Mouse (Mus musculus) heart, embryonic 10.5 days (tissue): Measurements from ENCODE around the gene Pccb. TPM values are rescaled to one million over a fixed set of nuclear protein-coding genes. Genes with fewer than 3 reads are reported as not detected.

ENCODE experiments used
- DNase-seq: peaks from one replicate; pipeline ENCODE4 v3.0.0-alpha.2; 2017; ENCODE audit warnings: low spot score
- H3K27ac ChIP-seq: fragments of 300-500 bp; sonication (generic); 2 replicates; pipeline ENCODE4 v1.5.1; 2016; ENCODE audit warnings: mild to moderate bottlenecking
- H3K27me3 ChIP-seq: fragments of 300-500 bp; sonication (generic); 2 replicates; pipeline ENCODE4 v1.6.1; 2016; ENCODE audit warnings: mild to moderate bottlenecking; ENCODE audit not compliant: poor library complexity, insufficient read depth, severe bottlenecking
- H3K36me3 ChIP-seq: fragments of 300-500 bp; sonication (generic); 2 replicates; pipeline ENCODE4 v1.6.1; 2016; ENCODE audit warnings: mild to moderate bottlenecking, moderate library complexity
- H3K4me1 ChIP-seq: fragments of 300-500 bp; sonication (generic); 2 replicates; pipeline ENCODE4 v1.6.1; 2016; ENCODE audit warnings: mild to moderate bottlenecking
- H3K4me3 ChIP-seq: fragments of 300-500 bp; sonication (generic); 2 replicates; pipeline ENCODE4 v1.5.1; 2016; ENCODE audit warnings: mild to moderate bottlenecking, moderate library complexity
- H3K9me3 ChIP-seq: fragments of 300-500 bp; sonication (generic); 2 replicates; pipeline ENCODE4 v1.6.1; 2016; ENCODE audit warnings: mild to moderate bottlenecking, moderate library complexity
- WGBS: fragments of 180-500 bp; shearing (Covaris S2); methylation state at CpG from one replicate; pipeline ENCODE4 v1.1.7; 2016; 5-methylcytosine and 5-hydroxymethylcytosine counted together
- polyA plus RNA-seq: library from polyadenylated mRNA; unstranded; fragments of >200 nt; fragmentation: Nextera tagmentation; extraction: Ambion mirVana; gene quantifications from 2 replicates; pipeline ENCODE4 v1.2.1, GENCODE M21; 2016

Gene Pccb
- polyA plus RNA-seq, 1 experiment from 2014 or later: 15.7 TPM

- Histone ChIP-seq H3K27me3 (no peaks in the 10 kb centered on the region), H3K4me3 (no peak overlapping the region), H3K4me1 (no peaks in the 10 kb centered on the region), H3K36me3 (peaks cover 16% of the 10 kb centered on the region; the same call in 1 of the 2 replicates), H3K9me3 (no peaks in the 10 kb centered on the region), H3K27ac (no peak overlapping the region)
- DNase-seq: no peak
- 86% methylated on average over 1 of the region's 1 CpGs for WGBS
Measured at GRCm38 (mm10) chr9:100963428-100963912, 71.2 kb downstream of the Pccb start.

GRCm38 (mm10) chr9:100962903-100963427 is 71.7 kb downstream of the Pccb start:
- Histone ChIP-seq H3K9me3 (no peaks in the 10 kb centered on the region), H3K27ac (no peak overlapping the region), H3K4me1 (no peaks in the 10 kb centered on the region), H3K27me3 (no peaks in the 10 kb centered on the region), H3K36me3 (peaks cover 16% of the 10 kb centered on the region; the same call in 1 of the 2 replicates), H3K4me3 (no peak overlapping the region)
- no peak for DNase-seq
- 63% methylated on average over 5 of the region's 5 CpGs for WGBS

- Histone ChIP-seq H3K27me3 (no peaks in the 10 kb centered on the region), H3K27ac (no peak overlapping the region), H3K9me3 (no peaks in the 10 kb centered on the region), H3K4me1 (no peaks in the 10 kb centered on the region), H3K4me3 (no peak overlapping the region), H3K36me3 (peaks cover 39% of the 10 kb centered on the region)
- no peak for DNase-seq
- 55% methylated on average over 4 of the region's 4 CpGs for WGBS
Measured at GRCm38 (mm10) chr9:100951481-100951880, 83.2 kb downstream of the Pccb start.

GRCm38 (mm10) chr9:100944677-100945365 is 89.9 kb downstream of the Pccb start:
- no peaks in the 10 kb centered on the region for H3K4me1 ChIP-seq
- no peak overlapping the region for H3K27ac ChIP-seq
- no peaks in the 10 kb centered on the region for H3K9me3 ChIP-seq
- H3K36me3 ChIP-seq: peaks cover 12% of the 10 kb centered on the region; the same call in 1 of the 2 replicates
- 93% methylated on average over 5 of the region's 5 CpGs for WGBS
- no peaks in the 10 kb centered on the region for H3K27me3 ChIP-seq
- H3K4me3 ChIP-seq: no peak overlapping the region
- no peak for DNase-seq

- H3K36me3 ChIP-seq: peaks cover 3% of the 10 kb centered on the region; the same call in 1 of the 2 replicates
- DNase-seq: no peak
- H3K27me3 ChIP-seq: no peaks in the 10 kb centered on the region
- H3K4me3 ChIP-seq: no peak overlapping the region
- no peak overlapping the region for H3K27ac ChIP-seq
- no peaks in the 10 kb centered on the region for H3K9me3 ChIP-seq
- WGBS: 54% methylated on average over 2 of the region's 2 CpGs
- H3K4me1 ChIP-seq: no peaks in the 10 kb centered on the region
Measured at GRCm38 (mm10) chr9:100942042-100942441, 92.7 kb downstream of the Pccb start.

Other genes with a start within 250 kb of the Pccb start
- gene Msl2, start 39.2 kb upstream of the Pccb start, polyA plus RNA-seq: 3.2 and 3.7 TPM in 2 replicates
- gene Ppp2r3a, start 216.9 kb upstream of the Pccb start, polyA plus RNA-seq: 37.5 and 64.0 TPM in 2 replicates